Mouse (Mus musculus) adrenal gland, adult 18-20 months (tissue): ENCODE results near the gene Slc25a17. TPM values are rescaled to one million over a fixed set of nuclear protein-coding genes. Genes with fewer than 3 reads are reported as not detected.

Experiments used
- DNase-seq, 2 experiments: peaks; one replicate each; pipeline ENCODE4 v3.0.0; 2021 to 2022; ENCODE audit warnings: low spot score in 2 of 2
- total RNA-seq, 2 experiments: library from RNA; stranded (reverse); gene quantifications; 1 replicate in 1 of 2; 2 replicates in 1 of 2; pipeline ENCODE4 v1.2.3; 2021

Gene Slc25a17
- total RNA-seq, 2 experiments from 2014 or later: 62.3 to 108 TPM

DNA sequence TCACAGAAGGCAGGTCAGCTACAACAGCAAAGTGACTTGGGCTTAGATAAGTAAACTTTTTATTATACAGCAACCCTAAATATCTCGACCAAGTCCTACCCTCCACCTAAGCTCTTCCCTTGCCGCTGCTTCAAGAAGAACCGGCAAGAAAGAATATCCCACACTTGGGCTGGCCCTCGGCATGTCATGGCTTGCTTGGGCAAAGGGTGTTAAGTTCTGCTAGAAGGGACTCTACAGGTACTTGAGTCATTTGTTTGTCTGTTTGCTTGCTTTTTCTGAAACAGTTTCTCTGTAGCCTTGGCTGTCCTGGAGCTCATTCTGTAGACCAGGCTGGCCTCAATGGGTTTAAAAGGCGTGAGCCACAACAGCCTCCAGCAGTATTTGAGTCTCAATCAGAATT, 3.7 kb downstream of the Slc25a17 start:
- DNase-seq: no peak

- DNase-seq: peak in 1 of 2 experiments; percentile 60
Measured at GRCm38 (mm10) chr15:81355146-81355761, 5.4 kb downstream of the Slc25a17 start.

- no peak for DNase-seq
Measured at GRCm38 (mm10) chr15:81352638-81353037, 8.0 kb downstream of the Slc25a17 start.

- no peak for DNase-seq
Measured at GRCm38 (mm10) chr15:81350401-81350800, 10.2 kb downstream of the Slc25a17 start.

DNA sequence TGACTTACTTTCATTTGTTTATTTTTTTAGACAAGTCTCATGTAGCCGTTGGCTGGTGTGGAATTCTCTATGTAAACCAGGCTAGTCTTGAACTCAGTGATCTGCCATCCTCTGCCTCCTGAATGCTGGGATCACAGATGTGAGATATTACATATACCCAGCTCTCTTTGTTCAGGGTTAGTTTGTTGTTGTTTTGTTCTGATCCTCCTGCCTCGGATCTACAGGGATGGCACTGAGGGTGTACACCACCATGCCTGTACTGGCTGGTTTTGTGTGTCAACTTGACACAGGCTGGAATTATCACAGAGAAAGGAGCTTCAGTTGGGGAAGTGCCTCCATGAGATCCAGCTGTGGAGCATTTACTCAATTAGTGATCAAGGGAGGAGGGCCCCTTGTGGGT, 12.2 kb downstream of the Slc25a17 start:
- no peak for DNase-seq

- DNase-seq: no peak
Measured at GRCm38 (mm10) chr15:81347466-81347865, 13.1 kb downstream of the Slc25a17 start.

- DNase-seq: no peak
Measured at GRCm38 (mm10) chr15:81341426-81341825, 19.2 kb downstream of the Slc25a17 start.

GRCm38 (mm10) chr15:81339158-81339557, 21.5 kb downstream of the Slc25a17 start:
- DNase-seq: no peak

DNA sequence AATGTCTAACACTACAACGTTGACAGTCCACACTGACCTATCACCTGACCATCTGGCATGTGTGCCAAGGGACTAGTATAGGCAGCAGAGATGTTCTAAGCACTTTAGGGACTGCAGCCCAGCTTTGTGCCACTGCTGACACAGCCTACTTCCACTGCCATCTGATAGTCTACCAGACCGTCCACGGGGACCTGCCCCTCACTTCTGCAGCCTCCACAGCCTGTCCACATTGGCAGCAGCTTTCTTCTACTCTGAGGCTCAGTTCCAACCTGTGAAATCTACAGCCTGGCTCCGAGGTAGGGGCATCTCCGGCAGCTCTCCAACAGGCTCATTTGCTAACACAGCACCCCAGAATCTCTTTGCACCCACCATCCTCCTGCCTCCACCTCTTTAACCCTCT, 24.1 kb downstream of the Slc25a17 start:
- no peak for DNase-seq

- DNase-seq: no peak
Measured at GRCm38 (mm10) chr15:81332517-81332916, 28.1 kb downstream of the Slc25a17 start.

GRCm38 (mm10) chr15:81330816-81331433, 29.7 kb downstream of the Slc25a17 start:
- no peak for DNase-seq

- DNase-seq: no peak
Measured at GRCm38 (mm10) chr15:81329721-81330369, 30.8 kb downstream of the Slc25a17 start.

- no peak for DNase-seq
Measured at GRCm38 (mm10) chr15:81327501-81327900, 33.1 kb downstream of the Slc25a17 start.

GRCm38 (mm10) chr15:81324979-81325378, 35.6 kb downstream of the Slc25a17 start:
- no peak for DNase-seq

GRCm38 (mm10) chr15:81320137-81320536, 40.5 kb downstream of the Slc25a17 start:
- DNase-seq: no peak

- DNase-seq: no peak
Measured at GRCm38 (mm10) chr15:81319462-81319861, 41.1 kb downstream of the Slc25a17 start.

GRCm38 (mm10) chr15:81313928-81314327, 46.7 kb downstream of the Slc25a17 start:
- no peak for DNase-seq

DNA sequence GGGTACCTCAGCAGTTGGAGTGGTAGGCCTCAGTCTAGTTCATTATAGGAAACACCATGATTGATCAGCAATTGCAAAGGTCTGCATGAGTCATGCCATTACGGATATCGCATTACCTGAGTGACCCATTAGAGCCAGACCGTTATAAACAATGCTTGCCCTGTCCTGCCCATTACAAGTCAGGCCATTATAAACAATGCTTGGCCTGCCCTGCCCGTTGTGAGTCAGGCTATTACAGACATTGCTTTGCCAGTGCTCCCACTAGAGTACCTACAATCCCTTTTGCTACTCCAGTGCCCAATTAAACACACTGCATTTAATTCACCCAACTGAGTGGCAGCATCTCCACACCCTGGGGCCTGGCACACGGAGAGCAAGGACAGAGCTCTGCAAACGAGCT, 49.6 kb downstream of the Slc25a17 start:
- DNase-seq: no peak

GRCm38 (mm10) chr15:81310353-81310752, 50.3 kb downstream of the Slc25a17 start:
- no peak for DNase-seq

- no peak for DNase-seq
Measured at GRCm38 (mm10) chr15:81308038-81308437, 52.6 kb downstream of the Slc25a17 start.

- no peak for DNase-seq
Measured at GRCm38 (mm10) chr15:81306501-81306900, 54.1 kb downstream of the Slc25a17 start.

DNA sequence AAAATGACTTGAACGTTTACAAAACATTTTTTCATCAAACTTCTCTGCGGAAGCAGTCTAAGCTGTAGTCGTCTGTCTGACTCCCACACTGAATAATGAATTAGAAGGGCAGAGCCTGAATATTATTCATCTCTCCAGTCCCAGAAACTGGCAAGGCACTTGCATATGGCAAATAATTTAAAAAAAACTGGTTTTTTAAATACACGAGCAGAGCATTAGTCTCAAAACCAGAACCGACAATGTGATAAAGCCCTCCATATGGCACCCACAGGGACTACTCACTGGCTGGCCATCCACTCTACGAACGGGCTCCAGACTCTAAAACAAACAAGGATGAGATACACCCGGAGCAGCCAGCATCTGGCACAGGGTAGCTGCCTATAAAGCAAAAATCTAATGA, 55.6 kb downstream of the Slc25a17 start:
- no peak for DNase-seq

GRCm38 (mm10) chr15:81304006-81304405, 56.6 kb downstream of the Slc25a17 start:
- no peak for DNase-seq
